Comparison of ENCODE assay signal across 8 mouse cellular contexts in the genomic region with DNA sequence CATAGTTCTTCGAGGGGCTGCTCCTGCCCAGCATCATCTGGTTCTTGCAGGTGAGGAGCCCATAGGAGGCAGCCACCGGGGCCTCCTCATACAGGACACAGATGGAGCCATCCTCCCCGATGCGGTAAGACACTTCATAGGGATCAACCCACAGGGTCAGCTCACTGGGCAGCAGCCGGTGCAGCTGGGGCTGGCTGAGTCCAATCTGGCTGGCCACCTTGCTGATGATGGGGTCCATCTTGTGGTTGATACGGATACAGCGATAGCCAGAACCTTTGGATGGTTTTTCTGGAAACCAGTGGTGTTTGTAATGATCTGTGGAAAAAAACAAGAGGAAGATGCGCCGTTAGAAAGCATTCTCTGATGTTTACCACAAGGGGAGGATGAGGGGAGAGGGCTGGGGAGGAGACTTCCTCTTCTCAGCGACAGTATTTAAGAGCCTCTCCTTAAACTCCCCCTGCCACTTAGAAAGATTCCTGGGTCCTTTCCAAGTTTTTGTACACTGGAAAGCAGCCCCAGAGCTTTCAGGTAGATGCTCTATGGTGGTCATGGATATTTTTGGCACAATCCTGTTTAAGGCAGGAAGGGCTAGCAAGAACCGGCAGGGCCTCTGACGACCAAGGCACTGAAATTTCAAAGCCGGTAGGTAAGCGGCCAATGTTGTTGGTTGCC. TPM values are rescaled to one million over a fixed set of nuclear protein-coding genes. Genes with fewer than 3 reads are reported as not detected.
A peak's percentile ranks its signal among the peaks of the same experiment; 100 is the strongest.
DNase-seq lines count a peak whose midpoint lies in the region; ATAC-seq and TF ChIP-seq lines count a peak whose summit lies in the region.

No protein-coding gene starts in this region.

- WGBS in lung, adult 2 months = 5% methylated on average over 14 of the region's 14 CpGs
- WGBS in heart, embryonic 12.5 days = 36% methylated on average over 14 of the region's 14 CpGs
- WGBS in midbrain, embryonic 11.5 days = 39% methylated on average over 14 of the region's 14 CpGs

- H3K4me1 ChIP-seq in lung, adult 2 months (ENCODE audit: control insufficient read depth, insufficient read depth, low read length) = peaks cover 20% of the 10 kb centered on the region
- peaks cover 69% of the 10 kb centered on the region for H3K4me1 ChIP-seq in heart, embryonic 12.5 days (replicated peaks)
- H3K4me1 ChIP-seq in midbrain, embryonic 11.5 days (ENCODE audit: control insufficient read depth, insufficient read depth, low read length) = peaks cover 32% of the 10 kb centered on the region

- peak overlapping the region; percentile 80 for H3K27ac ChIP-seq in heart, embryonic 12.5 days (ENCODE audit: poor library complexity, severe bottlenecking)
- peak overlapping the region; percentile 52 for H3K27ac ChIP-seq in midbrain, embryonic 11.5 days (ENCODE audit: low read depth, low read length)

- H3K9ac ChIP-seq in heart, embryonic 12.5 days = peak overlapping the region; percentile 89
- H3K9ac ChIP-seq in midbrain, embryonic 11.5 days (ENCODE audit: low read length) = peak overlapping the region; percentile 93

- 0 out of 2 replicates have a peak, but pooled peaks have one; percentile 11 for TF ChIP-seq CTCF in lung, adult 2 months (IDR thresholded peaks at IDR 0.05; ENCODE audit: insufficient read depth, low read length)

- peak; percentile 37 for TF ChIP-seq POLR2A in lung, adult 2 months (IDR thresholded peaks at IDR 0.05; ENCODE audit: borderline replicate concordance, extremely low read depth, low read depth, low read length)

- no peak for ATAC-seq in heart, embryonic 12.5 days (ENCODE audit: insufficient number of reproducible peaks, low FRiP score)
- no peak for ATAC-seq in midbrain, embryonic 11.5 days (ENCODE audit: low FRiP score)

- H3K27me3 ChIP-seq in heart, embryonic 12.5 days (replicated peaks) = no peaks in the 10 kb centered on the region
- H3K27me3 ChIP-seq in midbrain, embryonic 11.5 days (ENCODE audit: control insufficient read depth, insufficient read depth, low read length) = no peaks in the 10 kb centered on the region

- H3K4me3 ChIP-seq in lung, adult 2 months (replicated peaks; ENCODE audit: extremely low read depth, low read depth, low read length) = peak overlapping the region; percentile 98
- peak overlapping the region; percentile 83 for H3K4me3 ChIP-seq in heart, embryonic 12.5 days
- peak overlapping the region; percentile 84 for H3K4me3 ChIP-seq in midbrain, embryonic 11.5 days (ENCODE audit: low read depth, low read length)

- H3K36me3 ChIP-seq in heart, embryonic 12.5 days = peaks cover 26% of the 10 kb centered on the region
- peaks cover 13% of the 10 kb centered on the region for H3K36me3 ChIP-seq in midbrain, embryonic 11.5 days (ENCODE audit: control insufficient read depth, insufficient read depth, low read length)

- no peaks in the 10 kb centered on the region for H3K9me3 ChIP-seq in heart, embryonic 12.5 days (replicated peaks)
- H3K9me3 ChIP-seq in midbrain, embryonic 11.5 days (ENCODE audit: control insufficient read depth, low read length) = no peaks in the 10 kb centered on the region

- H3K4me2 ChIP-seq in heart, embryonic 12.5 days = peak overlapping the region; percentile 82
- H3K4me2 ChIP-seq in midbrain, embryonic 11.5 days = peak overlapping the region; percentile 86

- DNase-seq in lung, adult 2 months = no peak
- no peak for DNase-seq in lung, postnatal 25 days (ENCODE audit: low spot score)
- DNase-seq in cerebellum, adult 9-10 months = peak; percentile 75
- DNase-seq in kidney, postnatal 14 days = peak; percentile 63
- no peak for DNase-seq in midbrain, embryonic 11.5 days (ENCODE audit: low spot score, missing footprints)
- DNase-seq in thymus, postnatal 36 days = peak; percentile 64 to 70
- DNase-seq in left cerebral cortex, adult 18-20 months (ENCODE audit: low spot score in 2 of 2) = no peak

RNA-seq across cellular contexts. Expression of a gene that starts 1.4 kb away (rescaled TPM):
- 75.9 and 109 TPM in 2 replicates for polyA plus RNA-seq in lung, adult 2 months (2012; rRNA removed)
- polyA plus RNA-seq in heart, embryonic 12.5 days (2016; fragmentation: Nextera tagmentation; extraction: Ambion mirVana) = 37.8 and 40.4 TPM in 2 replicates
- 150 and 153 TPM in 2 replicates for polyA plus RNA-seq in midbrain, embryonic 11.5 days (2014; fragmentation: Nextera tagmentation; extraction: Ambion mirVana)
- total RNA-seq in left cerebral cortex, adult 18-20 months (2021) = 10 to 100 TPM; 18.7 to 22.2 TPM

RNA-seq across cellular contexts. Expression of a gene that starts 33.5 kb away (rescaled TPM):
- polyA plus RNA-seq in lung, adult 2 months (2012; rRNA removed) = 14.1 TPM in 1 of 2 replicates, not detected in the other
- 0.32 and 0.49 TPM in 2 replicates for polyA plus RNA-seq in heart, embryonic 12.5 days (2016; fragmentation: Nextera tagmentation; extraction: Ambion mirVana)
- not detected in 2 replicates for polyA plus RNA-seq in midbrain, embryonic 11.5 days (2014; fragmentation: Nextera tagmentation; extraction: Ambion mirVana)
- not detected for total RNA-seq in left cerebral cortex, adult 18-20 months (2021)

RNA-seq across cellular contexts. Expression of a gene that starts 40.5 kb away (rescaled TPM):
- 7.9 and 14.2 TPM in 2 replicates for polyA plus RNA-seq in lung, adult 2 months (2012; rRNA removed)
- 15.7 and 17.5 TPM in 2 replicates for polyA plus RNA-seq in heart, embryonic 12.5 days (2016; fragmentation: Nextera tagmentation; extraction: Ambion mirVana)
- 5.7 and 6.8 TPM in 2 replicates for polyA plus RNA-seq in midbrain, embryonic 11.5 days (2014; fragmentation: Nextera tagmentation; extraction: Ambion mirVana)
- total RNA-seq in left cerebral cortex, adult 18-20 months (2021) = 10 to 100 TPM; 27.5 to 28.4 TPM

Comparison
In these comparisons a context has a peak if more than half of its experiments do, and no peak if none do; other contexts are left out.
1. DNase-seq: peak in cerebellum, adult 9-10 months (single experiment), kidney, postnatal 14 days (single experiment) and thymus, postnatal 36 days (2 of 2); none in lung, adult 2 months (single experiment), lung, postnatal 25 days (single experiment), midbrain, embryonic 11.5 days (single experiment) and left cerebral cortex, adult 18-20 months (0 of 2).
2. Peak in every context shown above with its lines, with median percentiles within 50 percentile points of each other: H3K4me3 ChIP-seq.